Mouse (Mus musculus) forebrain, embryonic 13.5 days (tissue): ENCODE measurements around the gene Bend3. TPM values are rescaled to one million over a fixed set of nuclear protein-coding genes. Genes with fewer than 3 reads are reported as not detected.
"Not testable (repeated sequence)": the region's sequence is repeated elsewhere in the genome, so short reads cannot be mapped to it uniquely, and the experiment has no call there.

Source experiments
- ATAC-seq: fragments of 200-750 bp; cut with Nextera tagmentation; 2 replicates; pipeline ENCODE4 v1.8.0; 2017
- H3K27ac ChIP-seq: fragments of 300-500 bp; sonication (generic); 2 replicates; pipeline ENCODE4 v1.5.1; 2015; ENCODE audit warnings: inconsistent platforms, mild to moderate bottlenecking, moderate library complexity
- H3K27me3 ChIP-seq: fragments of 300-500 bp; sonication (generic); 2 replicates; pipeline ENCODE4 v1.6.1; 2015; ENCODE audit warnings: mild to moderate bottlenecking, inconsistent platforms
- H3K36me3 ChIP-seq: fragments of 300-500 bp; sonication (generic); 2 replicates; pipeline ENCODE4 v1.6.1; 2015; ENCODE audit warnings: mild to moderate bottlenecking, inconsistent platforms; ENCODE audit not compliant: poor library complexity, severe bottlenecking
- H3K4me1 ChIP-seq: fragments of 300-500 bp; sonication (generic); 2 replicates; pipeline ENCODE4 v1.6.1; 2015; ENCODE audit warnings: inconsistent platforms
- H3K4me2 ChIP-seq: fragments of 300-500 bp; sonication (generic); 2 replicates; pipeline ENCODE4 v1.6.1; 2015; ENCODE audit warnings: inconsistent platforms, mild to moderate bottlenecking, moderate library complexity
- H3K4me3 ChIP-seq: fragments of 300-500 bp; sonication (generic); 2 replicates; pipeline ENCODE4 v1.5.1; 2015; ENCODE audit warnings: mild to moderate bottlenecking, inconsistent platforms
- H3K9ac ChIP-seq: fragments of 300-500 bp; sonication (generic); 2 replicates; pipeline ENCODE4 v1.6.1; 2015; ENCODE audit warnings: mild to moderate bottlenecking, inconsistent platforms
- H3K9me3 ChIP-seq: fragments of 300-500 bp; sonication (generic); replicated peaks from 2 replicates; pipeline ENCODE4 v1.6.1; 2016; ENCODE audit warnings: inconsistent platforms
- WGBS: fragments of 180-500 bp; shearing (Covaris S2); methylation state at CpG from one replicate; pipeline ENCODE4 v1.1.7; 2015; 5-methylcytosine and 5-hydroxymethylcytosine counted together
- polyA plus RNA-seq: library from polyadenylated mRNA; unstranded; fragments of >200 nt; fragmentation: Nextera tagmentation; extraction: Ambion mirVana; gene quantifications from 2 replicates; pipeline ENCODE4 v1.2.1, GENCODE M21; 2015

Gene Bend3
- polyA plus RNA-seq, 1 experiment from 2014 or later: 3.8 TPM

DNA sequence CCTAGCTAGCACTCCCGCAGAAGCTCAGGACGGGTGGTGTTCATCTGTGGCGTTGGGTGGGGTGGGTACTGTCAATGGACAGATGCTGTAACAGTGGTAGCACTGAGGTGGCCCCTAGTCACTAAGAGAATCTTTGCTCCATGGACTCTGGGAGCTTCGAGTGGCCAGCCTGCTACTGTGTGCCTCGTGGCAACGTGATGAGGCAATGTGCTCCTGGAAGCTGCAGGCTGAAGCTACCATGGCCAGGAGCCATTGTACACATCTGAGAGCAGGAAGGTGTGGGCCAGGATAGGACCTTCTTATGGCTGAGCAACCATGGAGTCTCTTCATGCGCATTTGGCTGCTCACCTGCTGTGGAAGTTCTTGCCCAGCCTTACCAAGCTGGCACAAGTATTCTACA, 30.6 kb downstream of the Bend3 start:
- Histone ChIP-seq H3K36me3 (peaks cover 59% of the 10 kb centered on the region), H3K9ac (no peak overlapping the region)
- ATAC-seq: no peak

GRCm38 (mm10) chr10:43512976-43513375, 34.3 kb downstream of the Bend3 start:
- Histone ChIP-seq H3K27me3 (no peaks in the 10 kb centered on the region), H3K36me3 (peaks cover 58% of the 10 kb centered on the region), H3K4me2 (no peak overlapping the region), H3K4me3 (no peak overlapping the region), H3K9ac (no peak overlapping the region), H3K27ac (no peak overlapping the region), H3K9me3 (no peaks in the 10 kb centered on the region), H3K4me1 (no peaks in the 10 kb centered on the region)
- no peak for ATAC-seq
- WGBS: 96% methylated on average over 10 of the region's 10 CpGs

More for the DNA sequence above, 30.6 kb downstream of the Bend3 start:
- Histone ChIP-seq H3K4me1 (no peaks in the 10 kb centered on the region), H3K27me3 (no peaks in the 10 kb centered on the region), H3K27ac (no peak overlapping the region), H3K9me3 (no peaks in the 10 kb centered on the region), H3K4me3 (no peak overlapping the region), H3K4me2 (no peak overlapping the region)
- WGBS: 97% methylated on average over 7 of the region's 7 CpGs

DNA sequence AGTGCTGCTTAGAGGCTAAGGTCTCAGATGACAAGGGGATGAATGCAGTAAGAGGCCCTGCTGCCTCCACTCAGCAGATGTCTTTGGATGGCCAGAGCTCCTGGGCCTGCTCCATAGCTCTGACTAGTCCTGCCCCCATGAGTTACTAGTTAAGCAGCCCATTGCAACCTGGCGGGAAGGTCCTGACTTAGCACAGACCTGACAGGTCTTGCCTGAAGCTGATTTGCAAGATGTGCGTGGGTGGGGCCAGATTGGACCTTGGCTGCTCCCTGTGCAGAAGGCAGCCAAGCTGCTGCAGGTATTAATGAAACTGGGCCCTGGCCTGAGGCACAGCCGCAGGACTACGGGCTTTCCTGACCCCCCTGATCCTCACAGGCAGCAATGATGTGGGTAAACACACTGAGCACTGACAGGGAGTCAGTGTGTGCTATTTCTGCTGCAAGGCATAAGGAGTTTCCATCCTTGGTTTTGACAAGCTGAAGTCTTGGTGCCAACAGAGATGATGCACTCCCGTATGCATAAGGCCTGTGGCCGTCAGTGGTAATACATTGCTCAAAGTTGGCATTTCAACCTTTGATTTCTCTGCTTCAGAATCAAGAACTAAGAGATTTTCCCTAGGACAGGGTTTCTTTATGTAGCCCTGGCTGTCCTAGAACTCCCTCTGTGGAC, 38.5 kb downstream of the Bend3 start:
- no peaks in the 10 kb centered on the region for H3K27me3 ChIP-seq
- H3K4me2 ChIP-seq: no peak overlapping the region
- no peak for ATAC-seq
- WGBS: 80% methylated on average over 6 of the region's 6 CpGs
- no peak overlapping the region for H3K9ac ChIP-seq
- no peak overlapping the region for H3K4me3 ChIP-seq
- no peaks in the 10 kb centered on the region for H3K4me1 ChIP-seq
- no peak overlapping the region for H3K27ac ChIP-seq
- no peaks in the 10 kb centered on the region for H3K9me3 ChIP-seq
- peaks cover 26% of the 10 kb centered on the region for H3K36me3 ChIP-seq

GRCm38 (mm10) chr10:43517836-43518235, 39.2 kb downstream of the Bend3 start:
- no peak overlapping the region for H3K27ac ChIP-seq
- H3K9me3 ChIP-seq: no peaks in the 10 kb centered on the region
- peaks cover 21% of the 10 kb centered on the region for H3K36me3 ChIP-seq
- H3K9ac ChIP-seq: no peak overlapping the region
- H3K4me1 ChIP-seq: no peaks in the 10 kb centered on the region
- ATAC-seq: no peak
- H3K4me3 ChIP-seq: no peak overlapping the region
- WGBS: 72% methylated on average over 4 of the region's 4 CpGs
- H3K4me2 ChIP-seq: no peak overlapping the region
- no peaks in the 10 kb centered on the region for H3K27me3 ChIP-seq

- Histone ChIP-seq H3K9ac (no peak overlapping the region), H3K4me1 (no peaks in the 10 kb centered on the region), H3K4me2 (no peak overlapping the region), H3K36me3 (peaks cover 16% of the 10 kb centered on the region), H3K4me3 (no peak overlapping the region), H3K9me3 (no peaks in the 10 kb centered on the region), H3K27me3 (no peaks in the 10 kb centered on the region), H3K27ac (no peak overlapping the region)
- no peak for ATAC-seq
- 82% methylated on average over 10 of the region's 13 CpGs for WGBS
Measured at GRCm38 (mm10) chr10:43518368-43518767, 39.7 kb downstream of the Bend3 start.

DNA sequence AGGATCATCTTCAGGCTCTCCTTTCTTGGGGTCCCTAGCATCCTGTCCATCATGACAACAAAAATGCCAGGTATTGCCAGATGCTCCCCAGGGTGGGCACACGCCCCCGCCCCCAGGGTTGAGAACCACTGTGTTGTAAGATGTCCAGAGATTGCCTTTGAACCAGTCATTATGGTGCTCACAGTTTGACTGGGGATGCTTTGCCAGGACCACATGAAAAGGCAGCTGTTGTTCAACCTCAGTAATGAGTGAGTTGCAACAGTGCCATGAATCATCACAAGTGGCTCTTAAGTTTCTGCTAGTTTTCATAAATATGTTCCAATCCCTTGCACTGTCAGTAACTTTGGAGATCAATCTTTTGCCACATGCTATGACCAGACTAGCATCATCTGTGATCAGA, 41.3 kb downstream of the Bend3 start:
- ATAC-seq: no peak
- 96% methylated on average over 2 of the region's 2 CpGs for WGBS
- H3K9ac ChIP-seq: no peak overlapping the region

DNA sequence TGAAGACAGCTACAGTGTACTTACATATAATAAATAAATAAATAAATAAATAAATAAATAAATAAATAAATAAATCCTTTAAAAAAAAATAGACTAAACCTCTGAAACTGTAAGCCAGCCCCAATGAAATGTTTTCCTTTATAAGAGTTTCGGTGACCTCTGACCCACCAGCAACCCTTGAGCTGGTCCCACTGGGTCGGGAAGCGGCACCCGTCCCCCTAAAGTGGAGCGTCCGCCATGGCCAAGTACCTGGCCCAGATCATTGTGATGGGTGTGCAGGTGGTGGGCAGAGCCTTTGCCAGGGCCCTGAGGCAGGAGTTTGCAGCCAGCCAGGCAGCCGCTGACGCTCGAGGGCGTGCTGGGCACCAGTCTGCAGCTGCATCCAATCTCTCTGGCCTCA, 45.3 kb downstream of the Bend3 start, which contains the start of gene Gm9803:
Gene Gm9803, plus strand, starts transcription at position 154 of the 400 bp plus-strand sequence.
- WGBS: 95% methylated on average over 10 of the region's 10 CpGs
- H3K36me3 ChIP-seq: peaks cover 27% of the 10 kb centered on the region
- not testable (repeated sequence) for H3K27ac ChIP-seq, H3K4me3 ChIP-seq, H3K9ac ChIP-seq, H3K4me2 ChIP-seq, ATAC-seq, H3K27me3 ChIP-seq, H3K9me3 ChIP-seq
- H3K4me1 ChIP-seq: peaks cover 17% of the 10 kb centered on the region

More for the DNA sequence above, 41.3 kb downstream of the Bend3 start:
- no peak overlapping the region for H3K27ac ChIP-seq
- H3K4me2 ChIP-seq: no peak overlapping the region
- no peaks in the 10 kb centered on the region for H3K4me1 ChIP-seq
- no peaks in the 10 kb centered on the region for H3K9me3 ChIP-seq
- H3K36me3 ChIP-seq: peaks cover 14% of the 10 kb centered on the region; the same call in 1 of the 2 replicates
- no peak overlapping the region for H3K4me3 ChIP-seq
- no peaks in the 10 kb centered on the region for H3K27me3 ChIP-seq

GRCm38 (mm10) chr10:43527283-43528269, 48.9 kb downstream of the Bend3 start:
- peaks cover 17% of the 10 kb centered on the region for H3K4me1 ChIP-seq
- no peak overlapping the region for H3K4me3 ChIP-seq
- H3K9me3 ChIP-seq: no peaks in the 10 kb centered on the region
- peak overlapping the region; percentile 89 for H3K27ac ChIP-seq
- no peaks in the 10 kb centered on the region for H3K27me3 ChIP-seq
- ATAC-seq: peak; percentile 77
- peak overlapping the region; percentile 2 for H3K4me2 ChIP-seq
- WGBS: 14% methylated on average over 15 of the region's 15 CpGs
- peaks cover 62% of the 10 kb centered on the region for H3K36me3 ChIP-seq
- H3K9ac ChIP-seq: 0 out of 2 replicates have a peak overlapping the region, but pooled peaks have one; percentile 38

DNA sequence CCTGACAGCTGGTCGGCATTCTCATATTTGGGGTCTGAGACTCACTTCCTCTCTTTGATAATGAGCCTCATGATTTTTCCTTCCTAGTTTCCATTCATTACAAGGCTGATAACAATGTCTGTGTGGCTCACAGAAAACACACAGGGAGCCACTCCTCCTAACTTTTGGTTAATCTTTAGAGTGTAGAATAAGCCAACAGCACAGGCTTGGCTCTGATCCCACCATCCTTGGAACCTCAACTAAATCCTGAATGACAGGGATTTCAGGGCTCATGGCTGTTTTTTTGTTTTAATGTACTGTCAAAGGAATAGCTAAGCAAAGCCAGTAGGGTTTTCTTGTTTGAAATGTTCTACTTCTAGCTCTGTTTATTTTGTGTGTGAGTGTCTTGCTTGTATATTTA, 55.8 kb downstream of the Bend3 start:
- 93% methylated on average over 1 of the region's 1 CpGs for WGBS
- peaks cover 54% of the 10 kb centered on the region for H3K36me3 ChIP-seq

GRCm38 (mm10) chr10:43537652-43538051, 59.0 kb downstream of the Bend3 start:
- Histone ChIP-seq H3K27me3 (no peaks in the 10 kb centered on the region), H3K9me3 (no peaks in the 10 kb centered on the region), H3K4me1 (peaks cover 17% of the 10 kb centered on the region), H3K4me3 (no peak overlapping the region), H3K27ac (no peak overlapping the region), H3K36me3 (peaks cover 23% of the 10 kb centered on the region), H3K9ac (no peak overlapping the region), H3K4me2 (no peak overlapping the region)
- 96% methylated on average over 7 of the region's 7 CpGs for WGBS
- no peak for ATAC-seq

More for the DNA sequence above, 55.8 kb downstream of the Bend3 start:
- Histone ChIP-seq H3K4me3 (no peak overlapping the region), H3K27ac (no peak overlapping the region), H3K4me2 (no peak overlapping the region), H3K9me3 (no peaks in the 10 kb centered on the region), H3K4me1 (peaks cover 7% of the 10 kb centered on the region), H3K9ac (no peak overlapping the region), H3K27me3 (no peaks in the 10 kb centered on the region)
- no peak for ATAC-seq

DNA sequence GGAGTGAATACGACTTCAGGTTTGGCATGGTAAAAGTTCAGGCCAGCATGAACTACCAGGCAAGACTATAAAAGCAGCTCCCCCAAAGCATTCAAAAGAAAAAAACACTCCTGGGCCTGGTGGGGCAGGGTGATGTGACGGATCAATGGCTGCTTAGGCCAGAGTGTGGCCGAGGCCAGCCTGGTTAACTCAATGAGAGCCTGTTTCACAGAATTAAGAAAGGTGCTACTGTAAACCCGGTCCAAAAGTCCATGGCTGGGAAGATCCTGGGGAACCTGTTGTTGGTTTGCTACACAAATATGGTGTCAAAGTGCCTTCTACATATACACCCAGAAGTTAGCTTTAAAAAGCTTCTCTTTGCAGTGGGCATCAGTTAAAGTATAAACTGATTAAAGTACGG, 60.2 kb downstream of the Bend3 start:
- Histone ChIP-seq H3K4me2 (no peak overlapping the region), H3K4me1 (peaks cover 17% of the 10 kb centered on the region), H3K36me3 (peaks cover 17% of the 10 kb centered on the region), H3K27me3 (no peaks in the 10 kb centered on the region), H3K4me3 (no peak overlapping the region), H3K9ac (no peak overlapping the region), H3K9me3 (no peaks in the 10 kb centered on the region), H3K27ac (no peak overlapping the region)
- ATAC-seq: no peak
- WGBS: 86% methylated on average over 5 of the region's 5 CpGs

- no peaks in the 10 kb centered on the region for H3K27me3 ChIP-seq
- ATAC-seq: no peak
- peak overlapping the region; percentile 80 for H3K4me2 ChIP-seq
- peaks cover 17% of the 10 kb centered on the region for H3K36me3 ChIP-seq
- H3K4me1 ChIP-seq: peaks cover 17% of the 10 kb centered on the region
- H3K9me3 ChIP-seq: no peaks in the 10 kb centered on the region
- 25% methylated on average over 12 of the region's 12 CpGs for WGBS
- peak overlapping the region; percentile 92 for H3K9ac ChIP-seq
- no peak overlapping the region for H3K27ac ChIP-seq
- peak overlapping the region; percentile 90 for H3K4me3 ChIP-seq
Measured at GRCm38 (mm10) chr10:43539746-43540310, 61.2 kb downstream of the Bend3 start.
